In the genomic region with DNA sequence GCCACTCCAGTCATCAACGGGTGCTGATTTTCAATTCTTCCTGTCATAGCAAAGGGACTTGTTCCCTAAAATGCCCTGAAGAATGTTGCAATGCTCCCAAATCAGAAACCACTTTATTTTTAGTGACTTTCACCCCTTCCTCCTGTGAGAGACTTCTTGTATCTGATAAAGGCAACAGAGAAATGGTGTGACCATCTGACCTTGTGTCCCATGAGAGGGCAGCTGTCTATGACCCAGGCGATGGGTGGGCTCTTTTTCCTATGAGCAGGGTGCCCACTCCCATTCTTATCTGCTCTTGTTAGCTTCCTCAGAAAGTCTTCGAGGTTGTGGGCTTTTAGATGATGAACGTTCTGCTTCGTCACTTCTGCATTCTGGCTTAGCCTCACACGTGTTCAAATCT, we compare ENCODE assay signal across 21 mouse cellular contexts.
DNase-seq lines count a peak whose midpoint lies in the region; ATAC-seq and TF ChIP-seq lines count a peak whose summit lies in the region.
"Had no signal": no experiment of that assay in that cellular context is flagged by ENCODE, and none has a peak within 500 bp of the region (broad histone marks: within the 10 kb centered on the region; RNA-seq: fewer than 3 reads in every experiment).

No protein-coding gene starts in this region.

- H3K4me3 ChIP-seq in lung, postnatal 0 days (ENCODE audit: low read depth, low read length): no peak overlapping the region
- no peak overlapping the region for H3K4me3 ChIP-seq in macrophage (ENCODE audit: inconsistent target)
- no peak overlapping the region for H3K4me3 ChIP-seq in layer of hippocampus, adult 2 months
- H3K4me3 ChIP-seq: embryonic facial prominence, embryonic 15.5 days; erythroblast, embryonic 14.5 days; forebrain, embryonic 10.5 days; gastrocnemius, adult 2 months; heart, embryonic 10.5 days; hindbrain, embryonic 10.5 days had no signal

- TF ChIP-seq CTCF in lung, postnatal 0 days (IDR thresholded peaks at IDR 0.05): no peak
- TF ChIP-seq CTCF in layer of hippocampus, adult 2 months (conservative IDR thresholded peaks at IDR 0.05): no peak

- WGBS in lung, postnatal 0 days: 69% methylated on average over 6 of the region's 6 CpGs
- WGBS in macrophage (ENCODE audit: missing documents): 4% methylated on average over 6 of the region's 6 CpGs

- DNase-seq in lung, postnatal 0 days (ENCODE audit: low spot score): peak; percentile 10
- DNase-seq in lung, postnatal 10 days: no peak
- DNase-seq in left cerebral cortex, adult 18-20 months (ENCODE audit: low spot score in 2 of 2): no peak
- DNase-seq in thymus, postnatal 10 days (ENCODE audit: low spot score in 2 of 2): no peak
- DNase-seq in layer of hippocampus, adult 2 months (ENCODE audit: low spot score in 2 of 2): no peak
- DNase-seq: adrenal gland, postnatal 10 days; cerebellum, adult 18-20 months; cerebellum, adult 9-11 months; cerebellum, postnatal 36 days; gastrocnemius, adult 2 months; gastrocnemius, postnatal 36 days; heart, postnatal 10 days had no signal

- ATAC-seq in lung, postnatal 0 days: no peak
- ATAC-seq in monocyte, adult 5-6 weeks (replicated peaks; ENCODE audit: insufficient number of reproducible peaks, low FRiP score, low TSS enrichment, poor library complexity, severe bottlenecking): peak; percentile 75
- ATAC-seq: forebrain, embryonic 14.5 days had no signal

- H3K9ac ChIP-seq in lung, postnatal 0 days (replicated peaks; ENCODE audit: low read depth): no peak overlapping the region
- H3K9ac ChIP-seq: embryonic facial prominence, embryonic 15.5 days; hindbrain, embryonic 14.5 days had no signal

- H3K9me3 ChIP-seq in lung, postnatal 0 days (ENCODE audit: low read length): no peaks in the 10 kb centered on the region
- H3K9me3 ChIP-seq: embryonic facial prominence, embryonic 15.5 days; forebrain, embryonic 10.5 days; heart, embryonic 10.5 days; hindbrain, embryonic 10.5 days had no signal

- H3K4me2 ChIP-seq in lung, postnatal 0 days (replicated peaks; ENCODE audit: low read depth, low read length): no peak overlapping the region
- H3K4me2 ChIP-seq: embryonic facial prominence, embryonic 15.5 days; hindbrain, embryonic 14.5 days had no signal

- H3K27me3 ChIP-seq in lung, postnatal 0 days (replicated peaks; ENCODE audit: insufficient read depth, low read length): no peaks in the 10 kb centered on the region
- H3K27me3 ChIP-seq: embryonic facial prominence, embryonic 15.5 days had no signal

- no peak overlapping the region for H3K27ac ChIP-seq in lung, postnatal 0 days (ENCODE audit: low read length)
- H3K27ac ChIP-seq in macrophage: peak overlapping the region; percentile 83
- no peak overlapping the region for H3K27ac ChIP-seq in layer of hippocampus, adult 2 months
- H3K27ac ChIP-seq: embryonic facial prominence, embryonic 15.5 days; forebrain, embryonic 10.5 days; gastrocnemius, adult 2 months; heart, embryonic 10.5 days; hindbrain, embryonic 10.5 days; hindbrain, embryonic 14.5 days had no signal

- no peak for TF ChIP-seq EP300 in lung, postnatal 0 days (IDR thresholded peaks at IDR 0.05)

- no peaks in the 10 kb centered on the region for H3K4me1 ChIP-seq in lung, postnatal 0 days (ENCODE audit: insufficient read depth, low read depth, low read length)
- H3K4me1 ChIP-seq: embryonic facial prominence, embryonic 15.5 days; forebrain, embryonic 10.5 days; heart, embryonic 10.5 days; hindbrain, embryonic 10.5 days had no signal

- no peaks in the 10 kb centered on the region for H3K79me2 ChIP-seq in macrophage (ENCODE audit: inconsistent target)

- H3K36me3 ChIP-seq in lung, postnatal 0 days (ENCODE audit: insufficient read depth, low read length): no peaks in the 10 kb centered on the region
- H3K36me3 ChIP-seq in macrophage (ENCODE audit: inconsistent target): no peaks in the 10 kb centered on the region
- H3K36me3 ChIP-seq: embryonic facial prominence, embryonic 15.5 days; forebrain, embryonic 10.5 days; heart, embryonic 10.5 days; hindbrain, embryonic 10.5 days had no signal
